Mouse (Mus musculus): ENCODE measurements around the gene Klf17.

- no peak for TF ChIP-seq GATA1 (IDR thresholded peaks at IDR 0.05; ENCODE audit: low read depth, low read length)
- TF ChIP-seq MAFK (IDR thresholded peaks at IDR 0.05; ENCODE audit: borderline replicate concordance, low read depth, low read length) = no peak
- TF ChIP-seq CTCF (IDR thresholded peaks at IDR 0.05 in 2 of 3, conservative IDR thresholded peaks at IDR 0.05 in 1 of 3; ENCODE audit: control insufficient read depth in 1 of 3, insufficient read depth in 1 of 3, low read depth in 2 of 3, low read length in 3 of 3, poor library complexity in 1 of 3, severe bottlenecking in 1 of 3) = no peak
- no peak for TF ChIP-seq BHLHE40 (IDR thresholded peaks at IDR 0.05; ENCODE audit: borderline replicate concordance, low read depth, low read length)
- TF ChIP-seq EP300 (IDR thresholded peaks at IDR 0.05; ENCODE audit: low read depth in 1 of 2, low read length in 2 of 2) = no peak
- TF ChIP-seq USF1 (IDR thresholded peaks at IDR 0.05; ENCODE audit: low read depth, low read length) = no peak
- TF ChIP-seq POLR2A (IDR thresholded peaks at IDR 0.05; ENCODE audit: control insufficient read depth in 1 of 2, insufficient read depth in 1 of 2, low read depth in 1 of 2, low read length in 2 of 2, poor library complexity in 1 of 2) = no peak
- no peak for TF ChIP-seq USF2 (IDR thresholded peaks at IDR 0.05; ENCODE audit: borderline replicate concordance in 1 of 2, insufficient read depth in 1 of 2, low read depth in 1 of 2, low read length in 2 of 2)
- TF ChIP-seq MEF2A (IDR thresholded peaks at IDR 0.05; ENCODE audit: extremely low read depth, insufficient replicate concordance, low read depth, low read length, poor library complexity, severe bottlenecking) = no peak
- TF ChIP-seq KAT2A (conservative IDR thresholded peaks at IDR 0.05; ENCODE audit: low read depth, low read length) = no peak
- TF ChIP-seq POLR2AphosphoS5 (IDR thresholded peaks at IDR 0.05; ENCODE audit: borderline replicate concordance, low read depth, low read length) = no peak
- no peak for TF ChIP-seq ZMIZ1 (IDR thresholded peaks at IDR 0.05; ENCODE audit: low read depth, low read length)
- TF ChIP-seq MYC (IDR thresholded peaks at IDR 0.05; ENCODE audit: low read depth, low read length) = no peak
These were observed 41.3 kb downstream of the Klf17 start, which contains the start of gene Gm12845 for GRCm38 (mm10) chr4:117724112-117724511.
